Mouse (Mus musculus) thymus, adult 2 months (tissue): ENCODE results near the gene Tbx19. TPM values are rescaled to one million over a fixed set of nuclear protein-coding genes. Genes with fewer than 3 reads are reported as not detected.
A peak's percentile ranks its signal among the peaks of the same experiment; 100 is the strongest.

Experiments used
- DNase-seq: peaks from one replicate; pipeline ENCODE4 v3.0.0; 2021
- H3K27ac ChIP-seq: fragments of 200-500 bp; 2 replicates; pipeline ENCODE4 v1.5.1; 2012; ENCODE audit warnings: low read length, control low read depth; ENCODE audit not compliant: control insufficient read depth, insufficient read depth
- H3K27me3 ChIP-seq: fragments of 200-500 bp; 2 replicates; pipeline ENCODE4 v1.6.1; 2012; ENCODE audit warnings: mild to moderate bottlenecking, low read length, moderate library complexity, mixed read lengths; ENCODE audit not compliant: control insufficient read depth, insufficient read depth
- H3K36me3 ChIP-seq: fragments of 200-500 bp; 2 replicates; pipeline ENCODE4 v1.6.1; 2012; ENCODE audit warnings: mild to moderate bottlenecking, low read length, moderate library complexity; ENCODE audit not compliant: control insufficient read depth, insufficient read depth
- H3K4me1 ChIP-seq: fragments of 200-500 bp; replicated peaks from 2 replicates; pipeline ENCODE4 v1.6.1; 2012; ENCODE audit warnings: low read length; ENCODE audit not compliant: control insufficient read depth, insufficient read depth
- H3K4me3 ChIP-seq: fragments of 200-500 bp; 2 replicates; pipeline ENCODE4 v1.5.1; 2012; ENCODE audit warnings: mild to moderate bottlenecking, low read length, control low read depth, moderate library complexity; ENCODE audit not compliant: control insufficient read depth, insufficient read depth
- CTCF ChIP-seq: fragments of 200-500 bp; IDR thresholded peaks from 2 replicates; pipeline ENCODE4 v1.5.1; 2012; ENCODE audit warnings: mild to moderate bottlenecking, control low read depth, low read length, moderate library complexity, borderline replicate concordance; ENCODE audit not compliant: control insufficient read depth, poor library complexity, insufficient read depth; ENCODE audit errors: extremely low read depth
- POLR2A ChIP-seq: fragments of 200-500 bp; IDR thresholded peaks from 2 replicates; pipeline ENCODE4 v1.6.1; 2012; ENCODE audit warnings: mild to moderate bottlenecking, low read length, control low read depth, moderate library complexity; ENCODE audit not compliant: control insufficient read depth, poor library complexity, insufficient read depth; ENCODE audit errors: extremely low read depth
- WGBS: fragments of 180-500 bp; shearing (Covaris S2); methylation state at CpG from one replicate; pipeline ENCODE4 v1.1.7; 2018; 5-methylcytosine and 5-hydroxymethylcytosine counted together
- polyA plus RNA-seq: library from polyadenylated mRNA; depleted of rRNA; stranded (reverse); fragments of >200 nt; gene quantifications from 2 replicates; pipeline ENCODE4 v1.2.3, GENCODE M21; 2012

Gene Tbx19
- polyA plus RNA-seq, 1 experiment = 10.3 TPM

- H3K4me3 ChIP-seq = no peak overlapping the region
- no peak for DNase-seq
- H3K27me3 ChIP-seq = no peaks in the 10 kb centered on the region
- WGBS = 19% methylated on average over 3 of the region's 3 CpGs
- TF ChIP-seq CTCF (no peak), POLR2A (no peak)
- no peak overlapping the region for H3K27ac ChIP-seq
- H3K4me1 ChIP-seq = peaks cover 2% of the 10 kb centered on the region; the same call in 1 of the 2 replicates
- no peaks in the 10 kb centered on the region for H3K36me3 ChIP-seq
These were observed 37.3 kb upstream of the Tbx19 start for GRCm38 (mm10) chr1:165197875-165198274.

GRCm38 (mm10) chr1:165195396-165195960 is 34.9 kb upstream of the Tbx19 start:
- WGBS = 56% methylated on average over 3 of the region's 3 CpGs
- no peak for DNase-seq
- no peaks in the 10 kb centered on the region for H3K36me3 ChIP-seq
- H3K27ac ChIP-seq = no peak overlapping the region
- H3K4me3 ChIP-seq = no peak overlapping the region
- TF ChIP-seq POLR2A = no peak
- no peak for TF ChIP-seq CTCF
- no peaks in the 10 kb centered on the region for H3K27me3 ChIP-seq
- H3K4me1 ChIP-seq = peaks cover 9% of the 10 kb centered on the region

- 7% methylated on average over 5 of the region's 5 CpGs for WGBS
- peak overlapping the region; percentile 50; the same call in 1 of the 2 replicates for H3K27ac ChIP-seq
- peaks cover 15% of the 10 kb centered on the region for H3K4me1 ChIP-seq
- TF ChIP-seq POLR2A = no peak
- TF ChIP-seq CTCF = no peak
- peak overlapping the region; percentile 97 for H3K4me3 ChIP-seq
- no peaks in the 10 kb centered on the region for H3K27me3 ChIP-seq
- no peaks in the 10 kb centered on the region for H3K36me3 ChIP-seq
- DNase-seq = no peak
These were observed 34.1 kb upstream of the Tbx19 start for GRCm38 (mm10) chr1:165194662-165195013.

GRCm38 (mm10) chr1:165193880-165194661 is 33.5 kb upstream of the Tbx19 start, which contains the start of gene Sft2d2:
TSS of gene Sft2d2 (minus strand) at chr1:165194438.
- Histone ChIP-seq H3K36me3 (no peaks in the 10 kb centered on the region), H3K27ac (peak within 1 kb of the TSS; percentile 66), H3K4me3 (peak within 1 kb of the TSS; percentile 97), H3K4me1 (peaks cover 20% of the 10 kb centered on the region), H3K27me3 (no peaks in the 10 kb centered on the region)
- TF ChIP-seq POLR2A = peak; percentile 84
- peak; percentile 52; the same call in 1 of the 2 replicates for TF ChIP-seq CTCF
- DNase-seq = peak; percentile 98
- WGBS = under 1% methylated on average over 69 of the region's 69 CpGs

- Histone ChIP-seq H3K4me1 (peaks cover 26% of the 10 kb centered on the region), H3K27ac (peak overlapping the region; percentile 66), H3K4me3 (peak overlapping the region; percentile 97), H3K27me3 (no peaks in the 10 kb centered on the region), H3K36me3 (no peaks in the 10 kb centered on the region)
- DNase-seq = no peak
- WGBS = under 1% methylated on average over 7 of the region's 7 CpGs
- TF ChIP-seq POLR2A (no peak), CTCF (no peak)
These were observed 32.9 kb upstream of the Tbx19 start for GRCm38 (mm10) chr1:165193426-165193825.

DNA sequence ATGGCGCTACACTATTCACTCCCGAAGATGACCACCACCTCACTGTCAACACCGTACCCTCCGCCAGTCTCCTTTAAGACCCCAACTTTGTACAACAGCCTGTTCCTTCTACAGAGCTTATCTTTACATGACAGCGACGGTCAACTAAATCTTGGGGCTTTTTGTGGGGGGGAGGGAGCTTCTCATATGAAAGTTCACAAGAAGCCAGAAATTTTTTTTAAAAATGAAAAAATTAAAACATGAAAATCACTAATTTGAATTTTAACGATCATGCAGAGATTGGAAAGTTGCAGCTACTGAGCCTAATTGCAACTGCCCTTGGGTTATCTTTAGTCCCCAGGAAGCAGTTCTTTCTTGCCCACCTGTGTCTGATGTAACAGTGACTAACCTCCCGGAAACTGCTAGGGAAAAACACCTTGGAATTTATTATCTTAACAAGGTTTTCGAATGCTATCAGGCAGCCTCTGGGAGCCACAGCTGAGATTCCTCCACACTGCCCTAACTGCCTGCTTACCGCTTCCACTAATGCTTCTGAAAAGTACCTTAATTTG is 32.2 kb upstream of the Tbx19 start:
- H3K4me1 ChIP-seq = peaks cover 31% of the 10 kb centered on the region
- H3K36me3 ChIP-seq = peaks cover 4% of the 10 kb centered on the region; the same call in 1 of the 2 replicates
- H3K27ac ChIP-seq = peak overlapping the region; percentile 35; the same call in 1 of the 2 replicates

More for the DNA sequence above, 32.2 kb upstream of the Tbx19 start:
- no peak for TF ChIP-seq POLR2A
- TF ChIP-seq CTCF = no peak
- WGBS = 14% methylated on average over 10 of the region's 10 CpGs
- peak overlapping the region; percentile 5; the same call in 1 of the 2 replicates for H3K4me3 ChIP-seq
- DNase-seq = no peak
- no peaks in the 10 kb centered on the region for H3K27me3 ChIP-seq
